Mouse (Mus musculus) yolk sac, embryonic 10.5 days (tissue): ENCODE measurements around the gene Hoxd13.
A peak's percentile ranks its signal among the peaks of the same experiment; 100 is the strongest.

Source experiments
- DNase-seq: peaks from one replicate; pipeline ENCODE4 v3.0.0-alpha.2; 2017; ENCODE audit warnings: low spot score

Gene Hoxd13

GRCm38 (mm10) chr2:74708676-74709075, 40.6 kb downstream of the Hoxd13 start:
- DNase-seq: no peak

- no peak for DNase-seq
Measured at GRCm38 (mm10) chr2:74709465-74710419, 41.6 kb downstream of the Hoxd13 start.

GRCm38 (mm10) chr2:74710929-74711543, 42.9 kb downstream of the Hoxd13 start:
- no peak for DNase-seq

- DNase-seq: no peak
Measured at GRCm38 (mm10) chr2:74711721-74712621, 43.9 kb downstream of the Hoxd13 start, which contains the start of the genes Hoxd3 and Hoxd4. Gene Hoxd3 (plus strand): TSS chr2:74711927. Gene Hoxd4 (plus strand): TSS chr2:74711929.

GRCm38 (mm10) chr2:74713239-74714150, 45.4 kb downstream of the Hoxd13 start:
- DNase-seq: no peak

- no peak for DNase-seq
Measured at GRCm38 (mm10) chr2:74714156-74714789, 46.2 kb downstream of the Hoxd13 start.

- DNase-seq: no peak
Measured at GRCm38 (mm10) chr2:74714881-74715280, 46.8 kb downstream of the Hoxd13 start.

GRCm38 (mm10) chr2:74715504-74716241, 47.6 kb downstream of the Hoxd13 start:
- DNase-seq: peak; percentile 83

GRCm38 (mm10) chr2:74720384-74720783, 52.3 kb downstream of the Hoxd13 start:
- DNase-seq: no peak

- no peak for DNase-seq
Measured at GRCm38 (mm10) chr2:74720955-74721491, 52.9 kb downstream of the Hoxd13 start.
